Mouse (Mus musculus) bone marrow macrophage, adult 2 months (primary cell): Measurements from ENCODE around the gene Zbtb34.

Experiments used
- CTCF ChIP-seq: IDR thresholded peaks from 2 replicates; pipeline ENCODE4 v1.5.1; 2012; ENCODE audit warnings: low read depth, mild to moderate bottlenecking, low read length, moderate library complexity
- POLR2A ChIP-seq: IDR thresholded peaks from 2 replicates; pipeline ENCODE4 v1.6.1; 2012; ENCODE audit warnings: mild to moderate bottlenecking, low read depth, low read length, borderline replicate concordance

DNA sequence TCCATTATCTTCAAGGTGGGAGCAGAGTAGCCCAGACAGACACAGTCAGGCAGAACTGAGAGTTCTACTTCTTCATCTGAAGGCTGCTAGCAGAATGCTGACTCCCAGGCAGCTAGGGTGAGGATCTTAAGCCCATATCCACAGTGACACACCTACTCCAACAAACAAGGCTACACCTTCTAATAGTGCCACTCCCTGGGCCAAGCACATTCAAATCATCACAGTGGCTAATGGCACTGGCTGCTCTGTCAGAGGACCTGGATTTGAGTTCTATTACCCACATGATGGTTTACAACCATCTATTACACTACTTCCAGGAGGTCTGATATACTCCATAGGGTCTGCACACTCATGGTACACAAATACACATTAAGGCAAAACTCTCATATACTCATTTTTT is 38.1 kb downstream of the Zbtb34 start:
- TF ChIP-seq CTCF (no peak), POLR2A (no peak)
